Mouse (Mus musculus) bone marrow macrophage, adult 2 months (primary cell): ENCODE data around the gene Ece2. TPM values are rescaled to one million over a fixed set of nuclear protein-coding genes. Genes with fewer than 3 reads are reported as not detected.

Experiments
- H3K27ac ChIP-seq: 2 replicates; pipeline ENCODE4 v1.5.1; 2012; ENCODE audit warnings: low read depth, low read length; ENCODE audit not compliant: insufficient read depth
- H3K4me1 ChIP-seq: 2 replicates; pipeline ENCODE4 v1.6.1; 2012; ENCODE audit warnings: low read length; ENCODE audit not compliant: control insufficient read depth, insufficient read depth
- H3K4me3 ChIP-seq: 2 replicates; pipeline ENCODE4 v1.5.1; 2012; ENCODE audit warnings: mild to moderate bottlenecking, low read length, moderate library complexity; ENCODE audit not compliant: insufficient read depth
- CTCF ChIP-seq: IDR thresholded peaks from 2 replicates; pipeline ENCODE4 v1.5.1; 2012; ENCODE audit warnings: low read depth, mild to moderate bottlenecking, low read length, moderate library complexity
- POLR2A ChIP-seq: IDR thresholded peaks from 2 replicates; pipeline ENCODE4 v1.6.1; 2012; ENCODE audit warnings: mild to moderate bottlenecking, low read depth, low read length, borderline replicate concordance
- polyA plus RNA-seq: library from polyadenylated mRNA; stranded (reverse); fragments of >200 nt; gene quantifications from 2 replicates; pipeline ENCODE4 v1.2.4, GENCODE M21; 2012; ENCODE audit not compliant: missing spikeins, insufficient read depth, insufficient read length

The Ece2 gene
- polyA plus RNA-seq, 1 experiment, result not detected

DNA sequence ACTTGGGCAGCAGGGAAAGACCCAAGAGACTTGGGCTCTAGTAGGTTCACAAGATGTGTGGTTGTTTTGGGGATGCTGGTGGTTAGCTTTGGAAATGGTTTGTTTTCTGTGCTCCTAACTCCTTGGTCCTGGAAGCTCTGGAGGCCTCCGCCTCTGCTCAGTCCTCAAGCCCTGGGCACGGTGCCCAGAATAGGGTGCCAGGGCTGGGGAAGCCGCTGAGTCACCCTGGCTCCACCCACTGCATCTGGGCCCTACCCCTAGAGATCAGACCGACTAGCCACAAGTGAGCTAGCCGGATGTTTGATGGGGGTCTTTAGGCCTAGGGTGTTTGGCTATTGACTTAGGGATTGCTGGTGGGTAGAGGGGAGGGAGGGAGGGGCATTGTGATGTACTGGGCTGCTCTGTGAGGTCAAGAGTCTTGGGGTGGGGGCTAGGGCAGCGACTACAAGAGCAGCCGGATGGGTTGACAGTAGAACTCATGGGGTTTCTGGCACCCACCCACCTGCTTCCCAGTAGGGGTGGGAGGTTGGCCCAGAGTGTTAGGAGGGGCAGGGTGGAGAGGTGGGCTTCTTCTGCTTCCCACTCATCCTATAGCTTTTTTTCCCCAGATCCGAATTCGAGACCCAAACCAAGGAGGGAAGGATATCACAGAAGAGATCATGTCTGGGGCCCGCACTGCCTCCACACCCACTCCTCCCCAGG lies 48.5 kb downstream of the Ece2 start:
- Histone ChIP-seq H3K4me3 (no peak overlapping the region), H3K4me1 (peaks cover 31% of the 10 kb centered on the region), H3K27ac (peak overlapping the region; percentile 41)
- TF ChIP-seq CTCF (no peak), POLR2A (no peak)

DNA sequence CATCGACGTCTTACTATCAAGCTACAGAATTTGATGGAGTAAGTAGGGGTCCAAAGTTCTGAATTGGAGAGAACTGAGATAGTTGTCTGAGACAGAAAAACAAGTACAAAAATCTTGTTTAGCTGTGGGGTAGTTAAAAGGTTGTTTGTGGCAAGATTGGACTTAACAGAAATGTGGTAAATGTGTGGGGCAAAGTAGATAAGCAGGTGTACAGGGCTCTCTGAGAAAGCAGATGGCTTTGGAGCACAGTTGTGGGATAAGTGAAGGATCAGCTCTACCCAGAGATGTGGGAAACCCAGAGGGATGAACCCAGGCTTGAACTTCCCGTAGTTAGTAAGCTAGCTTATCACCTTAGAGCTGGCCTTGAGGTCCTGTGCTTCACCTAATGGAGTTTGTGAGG lies 61.1 kb downstream of the Ece2 start:
- no peak overlapping the region for H3K27ac ChIP-seq
- no peak overlapping the region for H3K4me3 ChIP-seq
- no peak for TF ChIP-seq CTCF
- no peak for TF ChIP-seq POLR2A
- H3K4me1 ChIP-seq, result peaks cover 20% of the 10 kb centered on the region

DNA sequence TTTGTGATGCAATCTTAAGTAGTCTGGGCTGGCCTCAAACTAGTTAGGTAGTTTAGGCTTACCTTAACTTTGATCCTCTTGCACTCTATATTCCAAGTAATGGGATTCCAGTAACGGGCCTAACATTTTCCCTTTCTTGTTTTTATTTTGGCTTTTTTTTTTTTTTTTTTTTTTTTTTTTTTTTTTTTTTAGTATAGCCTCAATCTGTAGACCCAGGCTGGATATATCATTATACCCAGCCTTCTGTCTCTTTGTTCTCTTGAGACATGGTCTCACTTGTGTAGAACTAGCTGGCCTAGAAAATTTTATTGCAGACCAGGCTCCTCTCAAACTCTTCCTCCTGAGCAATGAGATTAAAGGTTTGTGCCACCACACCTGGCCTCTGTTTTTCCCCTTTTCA lies 62.0 kb downstream of the Ece2 start:
- Histone ChIP-seq H3K4me1 (peaks cover 20% of the 10 kb centered on the region), H3K4me3 (no peak overlapping the region), H3K27ac (no peak overlapping the region)
- TF ChIP-seq CTCF, result no peak
- TF ChIP-seq POLR2A, result no peak

DNA sequence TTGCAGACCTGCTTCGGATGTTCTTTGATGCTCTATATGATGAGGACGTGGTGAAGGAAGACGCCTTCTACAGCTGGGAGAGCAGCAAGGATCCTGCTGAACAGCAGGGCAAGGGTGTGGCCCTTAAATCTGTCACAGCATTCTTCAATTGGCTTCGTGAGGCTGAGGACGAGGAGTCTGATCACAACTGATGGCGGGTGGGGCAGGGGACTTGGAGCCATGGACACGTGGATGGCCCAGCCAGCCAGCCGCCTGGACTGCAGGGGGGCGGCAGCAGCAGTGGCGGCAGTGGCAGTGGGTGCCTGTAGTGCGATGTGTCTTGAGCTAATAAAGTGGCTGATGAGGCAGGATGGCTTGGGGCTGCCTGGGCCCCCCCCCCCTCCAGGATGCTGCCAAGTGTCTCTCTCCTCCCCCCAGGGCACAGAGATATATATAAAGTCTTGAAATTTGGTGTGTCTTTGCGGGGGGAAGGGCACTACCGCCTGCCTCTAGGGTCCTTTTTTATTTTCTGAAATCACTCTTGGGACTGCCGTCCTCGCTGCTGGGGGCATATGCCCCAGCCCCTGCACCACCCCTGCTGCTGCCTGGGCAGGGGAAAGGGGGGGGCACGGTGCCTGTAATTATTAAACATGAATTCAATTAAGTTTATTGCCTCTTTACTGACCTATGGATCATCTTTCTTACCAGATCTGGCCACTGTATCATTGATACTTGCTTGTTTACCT lies 62.8 kb downstream of the Ece2 start:
- H3K4me1 ChIP-seq, result peaks cover 20% of the 10 kb centered on the region
- no peak for TF ChIP-seq POLR2A
- TF ChIP-seq CTCF, result no peak
- no peak overlapping the region for H3K27ac ChIP-seq
- H3K4me3 ChIP-seq, result no peak overlapping the region

DNA sequence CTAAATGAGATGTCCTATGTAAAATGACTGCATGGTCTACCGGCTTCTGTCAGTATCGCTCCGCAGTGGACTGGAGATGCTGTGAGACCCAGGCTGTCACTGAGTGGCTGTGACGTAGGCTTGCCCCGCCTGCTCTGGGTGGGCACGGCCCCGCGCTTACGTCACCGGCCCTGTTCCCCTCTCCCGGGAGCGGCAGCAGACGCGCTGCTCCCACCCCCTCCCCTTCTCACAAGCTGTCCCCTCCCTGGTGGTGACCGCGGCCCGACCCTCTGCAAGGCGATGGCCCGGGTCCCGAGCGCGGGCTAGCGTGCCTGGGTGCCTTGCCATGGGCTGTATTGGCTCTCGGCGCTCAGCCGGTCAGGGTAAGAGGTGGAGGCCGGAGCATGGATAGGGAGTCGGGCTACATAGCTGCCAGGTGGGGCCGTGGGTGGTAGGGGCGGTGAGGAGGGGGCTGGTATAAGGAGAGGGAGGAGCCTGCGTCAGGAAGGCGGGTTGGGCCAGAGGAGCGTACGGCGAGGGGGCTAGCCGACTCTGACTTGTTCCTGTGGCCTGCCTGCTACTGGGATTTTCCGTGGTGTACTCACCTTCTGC lies 63.6 kb downstream of the Ece2 start, which contains the start of gene Fam131a:
TSS of gene Fam131a (plus strand) at position 131 of the 591 bp plus-strand sequence.
- H3K4me3 ChIP-seq, result peak within 1 kb of the TSS; percentile 55
- H3K4me1 ChIP-seq, result peaks cover 20% of the 10 kb centered on the region
- TF ChIP-seq CTCF, result no peak
- TF ChIP-seq POLR2A, result no peak
- no peak within 1 kb of the TSS for H3K27ac ChIP-seq

DNA sequence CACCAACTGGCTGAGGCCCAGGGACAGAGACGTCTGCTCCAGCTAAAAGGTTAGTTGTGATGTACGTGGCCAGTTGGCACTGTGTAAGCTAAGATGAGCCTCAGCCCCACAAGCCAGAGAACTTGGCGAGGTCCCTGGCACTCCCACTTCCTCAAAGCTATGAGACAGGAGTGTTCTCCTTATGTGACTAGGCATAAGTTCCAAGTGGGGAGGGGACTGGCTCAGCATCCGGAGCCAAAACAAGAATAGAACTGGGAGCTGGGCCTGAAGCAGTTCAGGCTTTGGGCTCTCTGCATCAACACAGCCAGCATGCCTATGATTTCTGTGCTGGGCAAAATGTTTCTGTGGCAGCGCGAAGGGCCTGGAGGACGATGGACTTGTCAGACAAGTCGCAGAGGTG lies 65.2 kb downstream of the Ece2 start:
- H3K4me1 ChIP-seq, result peaks cover 20% of the 10 kb centered on the region
- H3K4me3 ChIP-seq, result no peak overlapping the region
- TF ChIP-seq POLR2A (no peak), CTCF (no peak)
- no peak overlapping the region for H3K27ac ChIP-seq

DNA sequence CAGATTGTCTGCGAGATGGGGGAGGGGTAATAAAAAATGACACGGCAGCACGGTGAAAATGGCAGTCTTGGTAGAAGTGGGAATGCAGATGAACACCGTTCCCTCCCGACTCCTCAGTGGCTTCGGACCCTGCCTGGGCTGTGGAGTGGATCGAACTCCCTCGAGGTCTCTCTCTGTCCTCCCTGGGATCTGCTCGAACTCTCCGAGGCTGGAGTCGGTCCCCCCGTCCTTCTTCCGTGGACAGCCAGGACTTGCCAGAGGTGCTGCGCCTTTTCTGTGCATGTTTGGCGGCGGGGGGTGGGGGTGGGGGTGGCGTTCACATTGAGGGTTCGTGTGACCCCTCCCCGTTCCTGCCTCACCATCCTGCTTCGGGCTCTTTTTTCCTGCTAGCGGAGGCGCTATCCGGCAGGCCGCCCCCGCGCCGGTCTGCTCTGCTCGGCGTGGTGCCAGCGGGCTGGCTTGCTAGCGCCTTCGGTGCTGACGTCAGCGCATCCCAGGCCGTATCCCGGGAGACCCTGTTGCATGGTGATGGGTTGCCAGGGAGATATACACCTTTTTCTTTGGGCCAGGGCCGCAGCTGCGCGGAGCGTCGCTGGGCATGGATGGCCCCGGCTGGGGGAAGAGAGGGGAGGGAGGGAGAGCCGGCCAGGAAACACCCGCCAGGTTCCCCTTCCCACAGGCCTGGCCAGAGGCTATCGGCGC lies 66.1 kb downstream of the Ece2 start:
- Histone ChIP-seq H3K27ac (no peak overlapping the region), H3K4me3 (peak overlapping the region; percentile 7; the same call in 1 of the 2 replicates)
- TF ChIP-seq POLR2A (no peak), CTCF (no peak)

More for the DNA sequence above, 66.1 kb downstream of the Ece2 start:
- H3K4me1 ChIP-seq, result peaks cover 20% of the 10 kb centered on the region

Other genes starting within 250 kb of the Ece2 start
- 132 and 133 TPM in 2 replicates for gene Abcc5, start 203.4 kb upstream of the Ece2 start, polyA plus RNA-seq
- gene Eif2b5, start 131.0 kb upstream of the Ece2 start, polyA plus RNA-seq, result 23.9 and 25.9 TPM in 2 replicates
- gene Dvl3, start 112.8 kb upstream of the Ece2 start, polyA plus RNA-seq, result 26.8 and 30.4 TPM in 2 replicates
- gene Ap2m1, start 94.3 kb upstream of the Ece2 start, polyA plus RNA-seq, result 348 and 391 TPM in 2 replicates
- gene Abcf3, start 81.3 kb upstream of the Ece2 start, polyA plus RNA-seq, result 53.5 and 74.8 TPM in 2 replicates
- not detected in 2 replicates for gene Vwa5b2, start 40.4 kb upstream of the Ece2 start, polyA plus RNA-seq
- gene Eef1akmt4, start 18.2 kb upstream of the Ece2 start, polyA plus RNA-seq, result 7.0 and 9.8 TPM in 2 replicates
- gene Gm49333, start 18.2 kb upstream of the Ece2 start, polyA plus RNA-seq, result not detected in 2 replicates
- 10.9 and 13.1 TPM in 2 replicates for gene Alg3, start 18.1 kb upstream of the Ece2 start, polyA plus RNA-seq
- 2.5 and 2.7 TPM in 2 replicates for gene Camk2n2, start 8.5 kb upstream of the Ece2 start, polyA plus RNA-seq
- gene Psmd2, start 21.8 kb downstream of the Ece2 start, polyA plus RNA-seq, result 147 and 191 TPM in 2 replicates
- 101 and 119 TPM in 2 replicates for gene Eif4g1, start 38.5 kb downstream of the Ece2 start, polyA plus RNA-seq
- gene Fam131a, start 63.4 kb downstream of the Ece2 start, polyA plus RNA-seq, result 6.2 and 7.6 TPM in 2 replicates
- gene Polr2h, start 87.8 kb downstream of the Ece2 start, polyA plus RNA-seq, result 10.1 and 17.5 TPM in 2 replicates
- 1.0 and 1.6 TPM in 2 replicates for gene Clcn2, start 87.9 kb downstream of the Ece2 start, polyA plus RNA-seq
- gene Chrd, start 103.3 kb downstream of the Ece2 start, polyA plus RNA-seq, result not detected in 2 replicates
- gene Thpo, start 104.7 kb downstream of the Ece2 start, polyA plus RNA-seq, result not detected in 2 replicates